Mouse (Mus musculus): Measurements from ENCODE around the gene Tekt1.

The Tekt1 gene

GRCm38 (mm10) chr11:72342549-72343237 lies 19.5 kb downstream of the Tekt1 start:
- peak in 1 of 2 experiments; percentile 20 for DNase-seq (ENCODE audit: low spot score in 2 of 2)

GRCm38 (mm10) chr11:72339716-72340115 lies 22.5 kb downstream of the Tekt1 start:
- DNase-seq (ENCODE audit: low spot score in 2 of 2) = no peak

GRCm38 (mm10) chr11:72338437-72338871 lies 23.8 kb downstream of the Tekt1 start:
- no peak for DNase-seq (ENCODE audit: low spot score in 2 of 2)

GRCm38 (mm10) chr11:72336726-72337125 lies 25.5 kb downstream of the Tekt1 start:
- DNase-seq (ENCODE audit: low spot score in 2 of 2) = no peak

- no peak for DNase-seq (ENCODE audit: low spot score in 2 of 2)
These were observed 27.6 kb downstream of the Tekt1 start for GRCm38 (mm10) chr11:72334653-72335052.

- no peak for DNase-seq (ENCODE audit: low spot score in 2 of 2)
These were observed 29.1 kb downstream of the Tekt1 start for GRCm38 (mm10) chr11:72332951-72333667.

- DNase-seq (ENCODE audit: low spot score in 2 of 2) = no peak
These were observed 36.5 kb downstream of the Tekt1 start for GRCm38 (mm10) chr11:72325701-72326100.

GRCm38 (mm10) chr11:72324431-72324830 lies 37.8 kb downstream of the Tekt1 start:
- no peak for DNase-seq (ENCODE audit: low spot score in 2 of 2)

GRCm38 (mm10) chr11:72318026-72318425 lies 44.2 kb downstream of the Tekt1 start:
- no peak for DNase-seq (ENCODE audit: low spot score in 2 of 2)

- DNase-seq (ENCODE audit: low spot score in 2 of 2) = no peak
These were observed 47.9 kb downstream of the Tekt1 start, which contains the start of gene Fbxo39 for GRCm38 (mm10) chr11:72314151-72314895. Fbxo39 (plus strand) TSS chr11:72314444.

GRCm38 (mm10) chr11:72311355-72312001 lies 50.8 kb downstream of the Tekt1 start:
- DNase-seq (ENCODE audit: low spot score in 2 of 2) = no peak

- DNase-seq (ENCODE audit: low spot score in 2 of 2) = no peak
These were observed 51.8 kb downstream of the Tekt1 start for GRCm38 (mm10) chr11:72310491-72310890.

GRCm38 (mm10) chr11:72308982-72309381 lies 53.3 kb downstream of the Tekt1 start:
- no peak for DNase-seq (ENCODE audit: low spot score in 2 of 2)

GRCm38 (mm10) chr11:72307461-72307860 lies 54.8 kb downstream of the Tekt1 start:
- no peak for DNase-seq (ENCODE audit: low spot score in 2 of 2)

GRCm38 (mm10) chr11:72302230-72302629 lies 60.0 kb downstream of the Tekt1 start:
- no peak for DNase-seq (ENCODE audit: low spot score in 2 of 2)

GRCm38 (mm10) chr11:72301334-72301733 lies 60.9 kb downstream of the Tekt1 start, which contains the start of gene Xaf1:
Xaf1 (plus strand) TSS chr11:72301629.
- peak in 1 of 2 experiments; percentile 27 for DNase-seq (ENCODE audit: low spot score in 2 of 2)

All from spleen, postnatal 14 days (tissue).